Comparison of ENCODE assay signal across 9 mouse cellular contexts in the genomic region with DNA sequence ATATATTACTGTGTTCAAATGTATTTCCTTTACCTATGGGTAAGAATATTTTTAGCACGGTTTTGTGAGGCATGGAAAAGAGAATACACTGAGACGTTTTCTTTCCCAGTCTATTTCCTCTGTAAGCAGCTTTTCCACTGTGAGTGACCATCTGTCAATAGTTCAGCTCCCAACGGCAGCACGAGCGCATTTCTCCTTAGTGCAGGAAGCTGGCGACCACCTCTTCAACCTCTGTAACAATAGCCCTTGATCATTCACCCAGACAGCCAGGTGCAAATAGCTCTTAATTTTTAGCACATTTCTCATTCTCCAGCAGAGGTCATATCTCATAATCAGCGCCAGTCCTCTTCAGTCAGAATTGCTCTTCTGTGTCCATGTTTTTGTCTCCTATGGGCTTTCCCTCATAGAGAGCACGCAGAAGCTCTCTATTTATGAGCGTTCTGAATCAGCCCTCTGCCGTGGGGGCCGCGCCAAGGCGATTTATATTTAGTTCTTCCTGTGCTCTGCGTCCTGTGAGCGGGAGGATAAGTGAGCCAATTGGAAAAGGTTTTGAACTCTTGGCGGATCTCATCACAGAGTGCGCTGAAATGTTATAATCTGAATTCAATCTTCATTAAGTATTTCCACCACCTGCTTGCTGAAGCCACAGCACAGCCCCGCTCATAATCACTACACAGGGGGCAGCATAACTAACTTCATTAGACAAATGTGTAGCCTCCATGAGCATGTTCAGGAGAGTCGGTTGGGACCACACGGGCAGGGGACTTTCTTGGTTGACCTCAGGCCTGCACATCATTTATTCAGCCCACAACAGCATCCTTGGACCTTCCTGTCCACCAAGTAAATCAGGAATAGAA.
DNase-seq lines count a peak whose midpoint lies in the region; ATAC-seq and TF ChIP-seq lines count a peak whose summit lies in the region.
"Had no signal": no experiment of that assay in that cellular context is flagged by ENCODE, and none has a peak within 500 bp of the region (broad histone marks: within the 10 kb centered on the region; RNA-seq: fewer than 3 reads in every experiment).

No protein-coding gene starts in this region.

- H3K9me3 ChIP-seq in hindbrain, embryonic 16.5 days (ENCODE audit: control insufficient read depth, low read length) = no peaks in the 10 kb centered on the region
- no peaks in the 10 kb centered on the region for H3K9me3 ChIP-seq in limb, embryonic 10.5 days (replicated peaks)
- no peaks in the 10 kb centered on the region for H3K9me3 ChIP-seq in neural tube, embryonic 14.5 days (ENCODE audit: control insufficient read depth, low read length)
- H3K9me3 ChIP-seq: liver, embryonic 15.5 days had no signal

- peak; percentile 85 for ATAC-seq in hindbrain, embryonic 16.5 days
- peak; percentile 63 for ATAC-seq in neural tube, embryonic 14.5 days (ENCODE audit: low read depth)
- no peak for ATAC-seq in inflammation-experienced regulatory T-cells, adult 6 months

- no peaks in the 10 kb centered on the region for H3K36me3 ChIP-seq in hindbrain, embryonic 16.5 days (ENCODE audit: control insufficient read depth, insufficient read depth, low read length)
- no peaks in the 10 kb centered on the region for H3K36me3 ChIP-seq in limb, embryonic 10.5 days
- H3K36me3 ChIP-seq in neural tube, embryonic 14.5 days (ENCODE audit: control insufficient read depth, insufficient read depth, low read length) = no peaks in the 10 kb centered on the region
- H3K36me3 ChIP-seq: liver, embryonic 15.5 days had no signal

- DNase-seq in brain, embryonic 14.5 days (ENCODE audit: low read depth) = peak; percentile 74
- DNase-seq in cerebellum, adult 9-11 months = peak; percentile 66
- peak; percentile 31 for DNase-seq in gastrocnemius, postnatal 10 days
- no peak for DNase-seq in limb, embryonic 10.5 days (ENCODE audit: low spot score)
- DNase-seq in ovary, postnatal 10 days (ENCODE audit: low spot score) = no peak

- H3K4me1 ChIP-seq in hindbrain, embryonic 16.5 days (ENCODE audit: control insufficient read depth, insufficient read depth, low read depth, low read length) = peaks cover 7% of the 10 kb centered on the region
- peaks cover 15% of the 10 kb centered on the region for H3K4me1 ChIP-seq in limb, embryonic 10.5 days
- no peaks in the 10 kb centered on the region for H3K4me1 ChIP-seq in neural tube, embryonic 14.5 days (ENCODE audit: control insufficient read depth, insufficient read depth, low read length)
- H3K4me1 ChIP-seq: liver, embryonic 15.5 days had no signal

- no peak for TF ChIP-seq POLR2A in brain, embryonic 14.5 days (IDR thresholded peaks at IDR 0.05; ENCODE audit: borderline replicate concordance, extremely low read depth, insufficient read depth, insufficient read length, poor library complexity, severe bottlenecking)

- peak overlapping the region; percentile 11; the same call in 1 of the 2 replicates for H3K4me3 ChIP-seq in hindbrain, embryonic 16.5 days (ENCODE audit: low read length)
- H3K4me3 ChIP-seq in limb, embryonic 10.5 days = no peak overlapping the region; the same call in 1 of the 2 replicates
- no peak overlapping the region for H3K4me3 ChIP-seq in neural tube, embryonic 14.5 days (ENCODE audit: low read depth, low read length)
- H3K4me3 ChIP-seq: liver, embryonic 15.5 days had no signal

- peak overlapping the region; percentile 9 for H3K27ac ChIP-seq in hindbrain, embryonic 16.5 days (ENCODE audit: low read depth, low read length)
- peak overlapping the region; percentile 42; the same call in 1 of the 2 replicates for H3K27ac ChIP-seq in limb, embryonic 10.5 days
- H3K27ac ChIP-seq in neural tube, embryonic 14.5 days (ENCODE audit: low read depth, low read length) = 0 out of 2 replicates have a peak overlapping the region, but pooled peaks have one; percentile 0
- H3K27ac ChIP-seq: liver, embryonic 15.5 days had no signal

- peak overlapping the region; percentile 48 for H3K4me2 ChIP-seq in hindbrain, embryonic 16.5 days (ENCODE audit: low read length)
- peak overlapping the region; percentile 12; the same call in 1 of the 2 replicates for H3K4me2 ChIP-seq in neural tube, embryonic 14.5 days (ENCODE audit: low read depth, low read length)
- H3K4me2 ChIP-seq: liver, embryonic 15.5 days had no signal

- H3K9ac ChIP-seq in hindbrain, embryonic 16.5 days (ENCODE audit: low read depth, low read length) = no peak overlapping the region
- H3K9ac ChIP-seq in neural tube, embryonic 14.5 days (replicated peaks; ENCODE audit: low read depth, low read length) = no peak overlapping the region
- H3K9ac ChIP-seq: liver, embryonic 15.5 days had no signal

- H3K27me3 ChIP-seq in hindbrain, embryonic 16.5 days (replicated peaks; ENCODE audit: control insufficient read depth, insufficient read depth, low read length) = no peaks in the 10 kb centered on the region
- no peaks in the 10 kb centered on the region for H3K27me3 ChIP-seq in limb, embryonic 10.5 days (ENCODE audit: low read depth, poor library complexity, severe bottlenecking)
- H3K27me3 ChIP-seq in neural tube, embryonic 14.5 days (ENCODE audit: control insufficient read depth, insufficient read depth, low read length) = no peaks in the 10 kb centered on the region
- H3K27me3 ChIP-seq: liver, embryonic 15.5 days had no signal

- WGBS in hindbrain, embryonic 16.5 days = 40% methylated on average over 20 of the region's 20 CpGs
- 51% methylated on average over 20 of the region's 20 CpGs for WGBS in limb, embryonic 10.5 days
- 33% methylated on average over 20 of the region's 20 CpGs for WGBS in neural tube, embryonic 14.5 days

- no peak for TF ChIP-seq CTCF in brain, embryonic 14.5 days (IDR thresholded peaks at IDR 0.05; ENCODE audit: borderline replicate concordance, extremely low read depth, insufficient read depth, insufficient read length)

Comparison
In these comparisons a context has a peak if more than half of its experiments do, and no peak if none do; other contexts are left out.
1. DNase-seq: peak in brain, embryonic 14.5 days (single experiment), cerebellum, adult 9-11 months (single experiment) and gastrocnemius, postnatal 10 days (single experiment); none in limb, embryonic 10.5 days (single experiment) and ovary, postnatal 10 days (single experiment).
2. Peak in every context shown above with its lines, with median percentiles within 50 percentile points of each other: H3K27ac ChIP-seq.